Mouse (Mus musculus) forebrain, embryonic 10.5 days (tissue): ENCODE measurements around the gene Nap1l5. TPM values are rescaled to one million over a fixed set of nuclear protein-coding genes. Genes with fewer than 3 reads are reported as not detected.

Experiments used
- DNase-seq: peaks from one replicate; pipeline ENCODE4 v3.0.0-alpha.2; 2017; ENCODE audit warnings: low spot score; ENCODE audit errors: extremely low spot score
- H3K27ac ChIP-seq: fragments of 300-500 bp; sonication (generic); 2 replicates; pipeline ENCODE4 v1.5.1; 2016; ENCODE audit warnings: mild to moderate bottlenecking
- H3K27me3 ChIP-seq: fragments of 300-500 bp; sonication (generic); 2 replicates; pipeline ENCODE4 v1.6.1; 2016; ENCODE audit warnings: mild to moderate bottlenecking; ENCODE audit not compliant: poor library complexity, severe bottlenecking
- H3K36me3 ChIP-seq: fragments of 300-500 bp; sonication (generic); replicated peaks from 2 replicates; pipeline ENCODE4 v1.6.1; 2016; ENCODE audit warnings: mild to moderate bottlenecking, moderate library complexity
- H3K4me1 ChIP-seq: fragments of 300-500 bp; sonication (generic); 2 replicates; pipeline ENCODE4 v1.6.1; 2016
- H3K4me3 ChIP-seq: fragments of 300-500 bp; sonication (generic); 2 replicates; pipeline ENCODE4 v1.5.1; 2016; ENCODE audit warnings: mild to moderate bottlenecking, moderate library complexity
- H3K9me3 ChIP-seq: fragments of 300-500 bp; sonication (generic); 2 replicates; pipeline ENCODE4 v1.6.1; 2016; ENCODE audit warnings: mild to moderate bottlenecking, moderate library complexity
- WGBS: fragments of 180-500 bp; shearing (Covaris S2); methylation state at CpG from one replicate; pipeline ENCODE4 v1.1.7; 2016; 5-methylcytosine and 5-hydroxymethylcytosine counted together
- polyA plus RNA-seq: library from polyadenylated mRNA; unstranded; fragments of >200 nt; fragmentation: Nextera tagmentation; extraction: Ambion mirVana; gene quantifications from 2 replicates; pipeline ENCODE4 v1.2.1, GENCODE M21; 2016

Gene Nap1l5
- polyA plus RNA-seq, 1 experiment from 2014 or later: 4.8 TPM

DNA sequence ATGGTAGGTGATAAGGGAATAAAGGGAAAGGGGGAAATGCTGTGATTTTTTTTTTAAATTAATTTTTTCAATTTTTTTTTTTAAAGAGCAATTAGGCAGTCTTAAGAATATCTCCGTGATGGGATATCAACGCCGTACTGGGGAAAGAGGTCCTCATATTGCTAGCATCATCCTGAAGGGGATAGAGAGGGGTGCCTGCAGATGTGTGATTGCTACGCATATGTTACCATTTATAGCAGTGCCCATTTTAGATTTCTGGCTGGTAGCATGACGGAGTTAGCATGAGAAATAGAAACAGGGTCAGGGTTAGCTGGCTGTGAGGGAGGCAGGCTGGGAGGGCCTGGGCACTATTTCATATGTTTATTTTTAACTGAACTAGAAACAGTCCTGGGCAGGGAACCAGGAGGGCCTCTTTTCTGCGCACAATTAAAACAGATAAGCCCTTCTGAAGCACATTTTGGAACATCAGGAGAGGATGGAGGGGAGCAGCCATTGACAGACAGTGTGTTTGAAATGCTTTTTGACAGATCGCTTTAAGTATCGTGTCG, 44.4 kb downstream of the Nap1l5 start:
- no peak overlapping the region for H3K27ac ChIP-seq
- H3K4me1 ChIP-seq: peaks cover 9% of the 10 kb centered on the region
- H3K27me3 ChIP-seq: no peaks in the 10 kb centered on the region
- WGBS: 88% methylated on average over 9 of the region's 9 CpGs
- DNase-seq: no peak
- 0 out of 2 replicates have a peak, but pooled peaks cover 2% of the 10 kb centered on the region for H3K36me3 ChIP-seq
- H3K4me3 ChIP-seq: no peak overlapping the region
- H3K9me3 ChIP-seq: no peaks in the 10 kb centered on the region

DNA sequence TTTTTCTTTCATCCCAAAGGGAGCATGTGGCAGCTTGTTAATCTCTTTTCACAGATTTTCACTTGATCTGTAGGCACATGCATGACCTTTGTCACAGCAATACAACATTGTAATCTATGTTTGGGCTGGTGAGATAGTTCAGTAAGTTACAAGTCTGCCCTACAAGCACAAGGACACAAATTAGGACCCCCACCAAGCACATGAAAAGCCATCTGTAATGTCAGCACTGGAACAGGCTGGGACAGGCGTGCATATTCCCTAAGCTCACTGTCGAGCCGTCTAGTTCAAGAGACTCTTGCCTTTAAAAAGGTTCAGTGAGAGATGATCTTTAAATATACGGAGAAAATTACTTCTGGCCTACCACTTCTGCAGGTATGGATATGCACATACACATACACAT, 47.4 kb downstream of the Nap1l5 start:
- Histone ChIP-seq H3K36me3 (0 out of 2 replicates have a peak, but pooled peaks cover 2% of the 10 kb centered on the region), H3K27me3 (no peaks in the 10 kb centered on the region), H3K27ac (no peak overlapping the region), H3K4me1 (peaks cover 9% of the 10 kb centered on the region), H3K4me3 (no peak overlapping the region), H3K9me3 (no peaks in the 10 kb centered on the region)
- 91% methylated on average over 4 of the region's 4 CpGs for WGBS
- DNase-seq: no peak

DNA sequence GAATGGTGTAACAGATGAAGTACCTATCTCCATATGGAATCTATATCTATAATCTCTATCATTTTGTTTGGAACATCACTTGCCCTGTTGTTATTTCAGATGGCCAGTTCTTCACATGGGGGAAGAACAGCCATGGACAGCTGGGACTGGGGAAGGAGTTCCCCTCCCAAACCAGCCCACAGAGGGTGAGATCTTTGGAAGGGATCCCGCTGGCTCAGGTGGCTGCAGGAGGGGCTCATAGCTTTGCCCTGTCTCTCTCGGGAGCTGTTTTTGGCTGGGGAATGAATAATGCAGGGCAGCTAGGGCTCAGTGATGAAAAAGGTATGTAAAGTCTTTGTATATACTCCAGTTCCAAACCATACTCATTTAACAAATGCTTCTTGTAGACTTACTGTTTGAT, 50.4 kb downstream of the Nap1l5 start:
- Histone ChIP-seq H3K4me3 (no peak overlapping the region), H3K36me3 (0 out of 2 replicates have a peak, but pooled peaks cover 2% of the 10 kb centered on the region), H3K27me3 (no peaks in the 10 kb centered on the region), H3K9me3 (no peaks in the 10 kb centered on the region), H3K27ac (no peak overlapping the region), H3K4me1 (no peaks in the 10 kb centered on the region)
- no peak for DNase-seq
- 85% methylated on average over 2 of the region's 2 CpGs for WGBS

DNA sequence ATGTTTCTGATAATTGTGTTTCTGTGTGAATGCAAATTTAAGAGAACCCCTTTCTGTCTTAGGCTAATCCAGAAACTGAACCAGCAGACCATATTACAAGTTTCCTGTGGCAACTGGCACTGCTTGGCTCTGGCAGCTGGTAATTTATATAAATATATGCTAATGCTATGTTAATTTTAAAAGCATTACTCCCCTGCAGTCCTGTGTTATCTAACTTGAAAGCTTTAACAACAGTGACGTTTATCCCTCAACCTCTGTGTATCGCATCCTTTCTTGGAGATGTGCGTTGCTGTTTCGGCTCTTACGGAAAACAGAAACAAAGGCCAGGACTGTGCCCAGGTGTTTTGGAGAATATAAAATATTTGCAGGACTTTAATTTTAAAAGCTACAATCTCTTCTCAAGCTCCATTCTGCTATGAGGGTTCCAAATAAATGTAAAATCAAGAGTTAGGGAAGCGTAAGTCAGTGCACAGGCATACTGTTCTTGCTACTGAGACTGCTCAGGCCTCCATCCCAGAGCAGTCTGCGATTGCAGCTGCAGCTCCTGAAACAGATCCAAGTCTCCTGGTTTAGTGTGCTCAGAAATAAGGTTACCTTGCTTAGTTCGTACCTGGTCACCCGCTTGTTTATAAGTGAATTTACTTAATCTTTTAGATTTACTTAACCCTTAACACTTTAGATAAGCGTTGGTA, 51.1 kb downstream of the Nap1l5 start:
- no peak overlapping the region for H3K27ac ChIP-seq
- no peaks in the 10 kb centered on the region for H3K9me3 ChIP-seq
- 0 out of 2 replicates have a peak, but pooled peaks cover 2% of the 10 kb centered on the region for H3K36me3 ChIP-seq
- no peaks in the 10 kb centered on the region for H3K27me3 ChIP-seq
- no peaks in the 10 kb centered on the region for H3K4me1 ChIP-seq
- DNase-seq: no peak
- no peak overlapping the region for H3K4me3 ChIP-seq
- 94% methylated on average over 10 of the region's 10 CpGs for WGBS

Other genes starting within 250 kb of the Nap1l5 start
- gene Herc3, start 75.6 kb downstream of the Nap1l5 start, polyA plus RNA-seq: 7.0 and 7.5 TPM in 2 replicates
- gene Fam13a, start 117.5 kb upstream of the Nap1l5 start, polyA plus RNA-seq: 2.0 and 2.9 TPM in 2 replicates